9 mouse cellular contexts compared by ENCODE assay signal in genomic region chr14:119123582-119123981, GRCm38 (mm10). TPM values are rescaled to one million over a fixed set of nuclear protein-coding genes. Genes with fewer than 3 reads are reported as not detected.
DNase-seq lines count a peak whose midpoint lies in the region; ATAC-seq and TF ChIP-seq lines count a peak whose summit lies in the region.
"Had no signal": no experiment of that assay in that cellular context is flagged by ENCODE, and none has a peak within 500 bp of the region (broad histone marks: within the 10 kb centered on the region; RNA-seq: fewer than 3 reads in every experiment).

No protein-coding gene starts in this region.

- H3K27ac ChIP-seq in kidney, embryonic 15.5 days, result peak overlapping the region; percentile 41; the same call in 1 of the 2 replicates
- no peak overlapping the region for H3K27ac ChIP-seq in forebrain, embryonic 11.5 days (ENCODE audit: low read depth, low read length)
- no peak overlapping the region for H3K27ac ChIP-seq in intestine, postnatal 0 days (ENCODE audit: low read depth, low read length)
- no peak overlapping the region for H3K27ac ChIP-seq in neural tube, embryonic 14.5 days (ENCODE audit: low read depth, low read length)

- peak; percentile 46; the same call in 1 of the 2 replicates for ATAC-seq in kidney, embryonic 15.5 days (replicated peaks; ENCODE audit: low FRiP score)
- ATAC-seq in forebrain, embryonic 11.5 days (replicated peaks; ENCODE audit: low FRiP score), result peak; percentile 68
- ATAC-seq in intestine, postnatal 0 days, result no peak
- ATAC-seq in neural tube, embryonic 14.5 days (ENCODE audit: low read depth), result peak; percentile 35; the same call in 1 of the 2 replicates
- ATAC-seq in cerebellum, adult (ENCODE audit: insufficient number of reproducible peaks, low FRiP score, low TSS enrichment), result no peak

- DNase-seq in kidney, postnatal 10 days, result no peak
- no peak for DNase-seq in forebrain, embryonic 11.5 days (ENCODE audit: low spot score)
- DNase-seq in left cerebral cortex, adult 8-10 months (ENCODE audit: low spot score in 2 of 2), result no peak
- DNase-seq in cerebellum, adult 11 months, result no peak

- WGBS in kidney, embryonic 15.5 days, result 3% methylated on average over 12 of the region's 12 CpGs
- WGBS in forebrain, embryonic 11.5 days, result 5% methylated on average over 12 of the region's 12 CpGs
- WGBS in intestine, postnatal 0 days, result 8% methylated on average over 12 of the region's 12 CpGs
- 6% methylated on average over 12 of the region's 12 CpGs for WGBS in neural tube, embryonic 14.5 days

- TF ChIP-seq CTCF in intestine, postnatal 0 days (IDR thresholded peaks at IDR 0.05; ENCODE audit: low read depth), result no peak

- no peaks in the 10 kb centered on the region for H3K27me3 ChIP-seq in kidney, embryonic 15.5 days
- no peaks in the 10 kb centered on the region for H3K27me3 ChIP-seq in forebrain, embryonic 11.5 days (ENCODE audit: control insufficient read depth, insufficient read depth, low read length)
- H3K27me3 ChIP-seq in intestine, postnatal 0 days (replicated peaks; ENCODE audit: control insufficient read depth, insufficient read depth, low read length), result no peaks in the 10 kb centered on the region
- H3K27me3 ChIP-seq in neural tube, embryonic 14.5 days (ENCODE audit: control insufficient read depth, insufficient read depth, low read length), result no peaks in the 10 kb centered on the region

- peak overlapping the region; percentile 65 for H3K4me2 ChIP-seq in kidney, embryonic 15.5 days
- peak overlapping the region; percentile 53 for H3K4me2 ChIP-seq in forebrain, embryonic 11.5 days (ENCODE audit: low read depth, low read length, severe bottlenecking)
- H3K4me2 ChIP-seq in intestine, postnatal 0 days (replicated peaks; ENCODE audit: low read depth), result peak overlapping the region; percentile 56
- H3K4me2 ChIP-seq in neural tube, embryonic 14.5 days (ENCODE audit: low read depth, low read length), result peak overlapping the region; percentile 29

- no peaks in the 10 kb centered on the region for H3K36me3 ChIP-seq in kidney, embryonic 15.5 days
- H3K36me3 ChIP-seq in forebrain, embryonic 11.5 days (ENCODE audit: control insufficient read depth, insufficient read depth, low read length), result no peaks in the 10 kb centered on the region
- H3K36me3 ChIP-seq in intestine, postnatal 0 days (ENCODE audit: control insufficient read depth, insufficient read depth), result no peaks in the 10 kb centered on the region
- no peaks in the 10 kb centered on the region for H3K36me3 ChIP-seq in neural tube, embryonic 14.5 days (ENCODE audit: control insufficient read depth, insufficient read depth, low read length)
- H3K36me3 ChIP-seq: G1E had no signal

- H3K9ac ChIP-seq in kidney, embryonic 15.5 days, result 0 out of 2 replicates have a peak overlapping the region, but pooled peaks have one; percentile 23
- peak overlapping the region; percentile 32; the same call in 1 of the 2 replicates for H3K9ac ChIP-seq in forebrain, embryonic 11.5 days (ENCODE audit: low read length)
- H3K9ac ChIP-seq in intestine, postnatal 0 days (ENCODE audit: low read depth, low read length), result 0 out of 2 replicates have a peak overlapping the region, but pooled peaks have one; percentile 28
- H3K9ac ChIP-seq in neural tube, embryonic 14.5 days (replicated peaks; ENCODE audit: low read depth, low read length), result no peak overlapping the region

- H3K4me1 ChIP-seq in kidney, embryonic 15.5 days, result peaks cover 4% of the 10 kb centered on the region; the same call in 1 of the 2 replicates
- no peaks in the 10 kb centered on the region for H3K4me1 ChIP-seq in forebrain, embryonic 11.5 days (replicated peaks; ENCODE audit: control insufficient read depth, insufficient read depth, low read length)
- H3K4me1 ChIP-seq in intestine, postnatal 0 days (replicated peaks; ENCODE audit: control insufficient read depth, insufficient read depth, low read length), result no peaks in the 10 kb centered on the region
- H3K4me1 ChIP-seq in neural tube, embryonic 14.5 days (ENCODE audit: control insufficient read depth, insufficient read depth, low read length), result no peaks in the 10 kb centered on the region

- peak overlapping the region; percentile 42 for H3K4me3 ChIP-seq in kidney, embryonic 15.5 days (replicated peaks)
- H3K4me3 ChIP-seq in forebrain, embryonic 11.5 days (ENCODE audit: low read depth, low read length), result peak overlapping the region; percentile 31
- H3K4me3 ChIP-seq in intestine, postnatal 0 days (ENCODE audit: low read depth, low read length), result peak overlapping the region; percentile 20
- H3K4me3 ChIP-seq in neural tube, embryonic 14.5 days (ENCODE audit: low read depth, low read length), result peak overlapping the region; percentile 15; the same call in 1 of the 2 replicates

- no peaks in the 10 kb centered on the region for H3K9me3 ChIP-seq in kidney, embryonic 15.5 days (replicated peaks)
- H3K9me3 ChIP-seq in forebrain, embryonic 11.5 days (ENCODE audit: control insufficient read depth, low read length), result no peaks in the 10 kb centered on the region
- no peaks in the 10 kb centered on the region for H3K9me3 ChIP-seq in intestine, postnatal 0 days (ENCODE audit: control insufficient read depth)
- no peaks in the 10 kb centered on the region for H3K9me3 ChIP-seq in neural tube, embryonic 14.5 days (ENCODE audit: control insufficient read depth, low read length)

RNA-seq across cellular contexts. Expression of gene Hs6st3, which starts 14.6 kb away (rescaled TPM):
- 0.09 and 0.18 TPM in 2 replicates for polyA plus RNA-seq in kidney, embryonic 15.5 days (2015; fragmentation: Nextera tagmentation; extraction: Ambion mirVana)
- polyA plus RNA-seq in forebrain, embryonic 11.5 days (2014; fragmentation: Nextera tagmentation; extraction: Ambion mirVana), result not detected in 2 replicates
- polyA plus RNA-seq in intestine, postnatal 0 days (2015; fragmentation: Nextera tagmentation; extraction: Ambion mirVana), result not detected in 2 replicates
- polyA plus RNA-seq in neural tube, embryonic 14.5 days (2014; fragmentation: Nextera tagmentation; extraction: Ambion mirVana), result 2.7 and 6.5 TPM in 2 replicates
- total RNA-seq in left cerebral cortex, adult 8-10 months (2022), result 10 to 100 TPM; 50.2 to 63.5 (median 53.8) TPM
- polyA plus RNA-seq: G1E had no signal

RNA-seq across cellular contexts. Expression of gene Uggt2, which starts 24.4 kb away (rescaled TPM):
- 12.7 and 13.3 TPM in 2 replicates for polyA plus RNA-seq in kidney, embryonic 15.5 days (2015; fragmentation: Nextera tagmentation; extraction: Ambion mirVana)
- polyA plus RNA-seq in forebrain, embryonic 11.5 days (2014; fragmentation: Nextera tagmentation; extraction: Ambion mirVana), result 16.5 and 23.9 TPM in 2 replicates
- 1.6 and 2.1 TPM in 2 replicates for polyA plus RNA-seq in intestine, postnatal 0 days (2015; fragmentation: Nextera tagmentation; extraction: Ambion mirVana)
- polyA plus RNA-seq in neural tube, embryonic 14.5 days (2014; fragmentation: Nextera tagmentation; extraction: Ambion mirVana), result 33.4 and 36.4 TPM in 2 replicates
- 10 to 100 TPM; 26.1 to 36.8 (median 31.2) TPM for total RNA-seq in left cerebral cortex, adult 8-10 months (2022)
- polyA plus RNA-seq: G1E had no signal

Comparison
In these comparisons a context has a peak if more than half of its experiments do, and no peak if none do; other contexts are left out.
1. ATAC-seq: peak in kidney, embryonic 15.5 days (single experiment), forebrain, embryonic 11.5 days (single experiment) and neural tube, embryonic 14.5 days (single experiment); none in intestine, postnatal 0 days (single experiment) and cerebellum, adult (single experiment).
2. Peak in every context shown above with its lines, with median percentiles within 50 percentile points of each other: H3K4me2 ChIP-seq and H3K4me3 ChIP-seq.